Mouse (Mus musculus) thymus, adult 2 months (tissue): ENCODE data around the gene G430095P16Rik.

ENCODE experiments used
- CTCF ChIP-seq: fragments of 200-500 bp; IDR thresholded peaks from 2 replicates; pipeline ENCODE4 v1.5.1; 2012; ENCODE audit warnings: mild to moderate bottlenecking, control low read depth, low read length, moderate library complexity, borderline replicate concordance; ENCODE audit not compliant: control insufficient read depth, poor library complexity, insufficient read depth; ENCODE audit errors: extremely low read depth
- POLR2A ChIP-seq: fragments of 200-500 bp; IDR thresholded peaks from 2 replicates; pipeline ENCODE4 v1.6.1; 2012; ENCODE audit warnings: mild to moderate bottlenecking, low read length, control low read depth, moderate library complexity; ENCODE audit not compliant: control insufficient read depth, poor library complexity, insufficient read depth; ENCODE audit errors: extremely low read depth

DNA sequence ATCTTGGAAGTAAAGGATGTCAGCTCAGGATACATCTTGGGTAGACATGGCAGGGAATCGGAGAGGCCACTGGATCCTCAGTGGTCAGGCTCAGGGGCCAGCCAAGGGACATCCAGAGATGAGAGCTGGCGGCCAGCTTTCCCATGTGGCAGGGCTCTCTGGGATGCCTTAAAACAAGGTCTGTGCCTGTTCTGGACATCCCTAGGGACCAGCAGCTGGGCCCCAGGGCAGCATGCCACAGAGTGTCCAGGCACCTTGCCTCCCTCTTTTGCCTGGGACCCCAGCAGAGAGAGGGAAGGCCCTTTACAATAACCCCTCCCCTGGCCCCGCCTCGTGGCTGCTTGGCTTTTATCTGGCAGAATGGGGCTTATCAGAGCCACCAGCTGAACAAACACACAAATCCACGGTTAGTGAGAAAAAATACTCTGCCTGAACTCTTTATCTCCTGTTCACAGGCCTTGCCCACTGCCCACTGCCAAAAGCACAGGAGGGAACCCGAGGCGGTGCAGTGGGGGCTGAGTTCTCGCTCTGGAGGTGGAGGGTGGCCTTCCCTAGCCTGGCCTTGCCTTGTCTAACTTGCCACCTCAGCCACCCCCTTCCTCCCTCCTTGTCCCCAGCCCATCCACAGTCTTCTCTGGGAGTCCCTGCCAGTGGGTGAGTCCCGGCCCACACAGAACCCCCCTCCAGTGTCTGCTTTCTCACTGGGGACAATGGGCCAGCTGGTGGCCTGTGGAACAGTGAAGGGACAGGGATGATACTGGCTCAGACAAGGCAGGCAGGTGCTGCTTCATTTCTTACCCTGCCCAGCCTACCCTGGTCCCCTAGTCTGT, 7.9 kb downstream of the G430095P16Rik start:
- TF ChIP-seq CTCF (no peak), POLR2A (no peak)
